Mouse (Mus musculus): ENCODE results near the gene Chmp4b. TPM values are rescaled to one million over a fixed set of nuclear protein-coding genes. Genes with fewer than 3 reads are reported as not detected.

The Chmp4b gene
- polyA plus RNA-seq, 1 experiment, result 123 TPM

- H3K27me3 ChIP-seq (ENCODE audit: control insufficient read depth, insufficient read depth, insufficient read length), result no peaks in the 10 kb centered on the region
- no peak overlapping the region for H3K4me3 ChIP-seq (ENCODE audit: insufficient read depth, poor library complexity, severe bottlenecking)
- no peaks in the 10 kb centered on the region for H3K79me2 ChIP-seq (ENCODE audit: control insufficient read depth, insufficient read depth)
- peaks cover 6% of the 10 kb centered on the region for H3K36me3 ChIP-seq (ENCODE audit: control insufficient read depth, insufficient read depth)
- H3ac ChIP-seq (ENCODE audit: control insufficient read depth, insufficient read length, low read depth), result no peak overlapping the region
- TF ChIP-seq MYOD1 (IDR thresholded peaks at IDR 0.05; ENCODE audit: control insufficient read depth, insufficient read length, low read depth) (no peak), FOSL1 (IDR thresholded peaks at IDR 0.05; ENCODE audit: insufficient read depth, low read length, poor library complexity, severe bottlenecking) (no peak), MAX (IDR thresholded peaks at IDR 0.05) (no peak), MYOG (IDR thresholded peaks at IDR 0.05; ENCODE audit: control insufficient read depth, extremely low read depth, insufficient read length) (no peak), CTCF (IDR thresholded peaks at IDR 0.05; ENCODE audit: control insufficient read depth, insufficient read depth, insufficient read length) (no peak), USF1 (IDR thresholded peaks at IDR 0.05; ENCODE audit: low read depth) (no peak), CEBPB (IDR thresholded peaks at IDR 0.05; ENCODE audit: low read depth) (no peak)
- H3K79me3 ChIP-seq (ENCODE audit: low read depth), result no peaks in the 10 kb centered on the region
Observed at GRCm38 (mm10) chr2:154635826-154636225, 15.7 kb upstream of the Chmp4b start.

GRCm38 (mm10) chr2:154638521-154638920 lies 13.0 kb upstream of the Chmp4b start:
- no peaks in the 10 kb centered on the region for H3K27me3 ChIP-seq (ENCODE audit: control insufficient read depth, insufficient read depth, insufficient read length)
- H3K4me3 ChIP-seq (ENCODE audit: insufficient read depth, poor library complexity, severe bottlenecking), result no peak overlapping the region
- H3K79me3 ChIP-seq (ENCODE audit: low read depth), result no peaks in the 10 kb centered on the region
- TF ChIP-seq CTCF (IDR thresholded peaks at IDR 0.05; ENCODE audit: control insufficient read depth, insufficient read depth, insufficient read length), result no peak
- no peak for TF ChIP-seq MYOD1 (IDR thresholded peaks at IDR 0.05; ENCODE audit: control insufficient read depth, insufficient read length, low read depth)
- no peak for TF ChIP-seq CEBPB (IDR thresholded peaks at IDR 0.05; ENCODE audit: low read depth)
- TF ChIP-seq MAX (IDR thresholded peaks at IDR 0.05), result no peak
- no peak for TF ChIP-seq USF1 (IDR thresholded peaks at IDR 0.05; ENCODE audit: low read depth)
- no peak for TF ChIP-seq MYOG (IDR thresholded peaks at IDR 0.05; ENCODE audit: control insufficient read depth, extremely low read depth, insufficient read length)
- TF ChIP-seq FOSL1 (IDR thresholded peaks at IDR 0.05; ENCODE audit: insufficient read depth, low read length, poor library complexity, severe bottlenecking), result no peak
- no peaks in the 10 kb centered on the region for H3K79me2 ChIP-seq (ENCODE audit: control insufficient read depth, insufficient read depth)
- H3K36me3 ChIP-seq (ENCODE audit: control insufficient read depth, insufficient read depth), result peaks cover 6% of the 10 kb centered on the region
- no peak overlapping the region for H3ac ChIP-seq (ENCODE audit: control insufficient read depth, insufficient read length, low read depth)

GRCm38 (mm10) chr2:154639115-154639514 lies 12.4 kb upstream of the Chmp4b start:
- TF ChIP-seq CEBPB (IDR thresholded peaks at IDR 0.05; ENCODE audit: low read depth) (no peak), FOSL1 (IDR thresholded peaks at IDR 0.05; ENCODE audit: insufficient read depth, low read length, poor library complexity, severe bottlenecking) (no peak), MYOD1 (IDR thresholded peaks at IDR 0.05; ENCODE audit: control insufficient read depth, insufficient read length, low read depth) (no peak), MYOG (IDR thresholded peaks at IDR 0.05; ENCODE audit: control insufficient read depth, extremely low read depth, insufficient read length) (no peak), MAX (IDR thresholded peaks at IDR 0.05) (no peak), USF1 (IDR thresholded peaks at IDR 0.05; ENCODE audit: low read depth) (no peak), CTCF (IDR thresholded peaks at IDR 0.05; ENCODE audit: control insufficient read depth, insufficient read depth, insufficient read length) (no peak)
- no peaks in the 10 kb centered on the region for H3K79me2 ChIP-seq (ENCODE audit: control insufficient read depth, insufficient read depth)
- peaks cover 6% of the 10 kb centered on the region for H3K36me3 ChIP-seq (ENCODE audit: control insufficient read depth, insufficient read depth)
- H3ac ChIP-seq (ENCODE audit: control insufficient read depth, insufficient read length, low read depth), result no peak overlapping the region
- H3K27me3 ChIP-seq (ENCODE audit: control insufficient read depth, insufficient read depth, insufficient read length), result no peaks in the 10 kb centered on the region
- H3K79me3 ChIP-seq (ENCODE audit: low read depth), result no peaks in the 10 kb centered on the region
- no peak overlapping the region for H3K4me3 ChIP-seq (ENCODE audit: insufficient read depth, poor library complexity, severe bottlenecking)

- Histone ChIP-seq H3K36me3 (ENCODE audit: control insufficient read depth, insufficient read depth) (peaks cover 6% of the 10 kb centered on the region), H3ac (ENCODE audit: control insufficient read depth, insufficient read length, low read depth) (no peak overlapping the region), H3K79me2 (ENCODE audit: control insufficient read depth, insufficient read depth) (no peaks in the 10 kb centered on the region), H3K27me3 (ENCODE audit: control insufficient read depth, insufficient read depth, insufficient read length) (no peaks in the 10 kb centered on the region), H3K4me3 (ENCODE audit: insufficient read depth, poor library complexity, severe bottlenecking) (no peak overlapping the region), H3K79me3 (ENCODE audit: low read depth) (no peaks in the 10 kb centered on the region)
- TF ChIP-seq MAX (IDR thresholded peaks at IDR 0.05) (no peak), MYOD1 (IDR thresholded peaks at IDR 0.05; ENCODE audit: control insufficient read depth, insufficient read length, low read depth) (no peak), CTCF (IDR thresholded peaks at IDR 0.05; ENCODE audit: control insufficient read depth, insufficient read depth, insufficient read length) (no peak), FOSL1 (IDR thresholded peaks at IDR 0.05; ENCODE audit: insufficient read depth, low read length, poor library complexity, severe bottlenecking) (no peak), MYOG (IDR thresholded peaks at IDR 0.05; ENCODE audit: control insufficient read depth, extremely low read depth, insufficient read length) (no peak), CEBPB (IDR thresholded peaks at IDR 0.05; ENCODE audit: low read depth) (no peak), USF1 (IDR thresholded peaks at IDR 0.05; ENCODE audit: low read depth) (no peak)
Observed at GRCm38 (mm10) chr2:154641176-154641575, 10.3 kb upstream of the Chmp4b start.

GRCm38 (mm10) chr2:154642005-154642459 lies 9.5 kb upstream of the Chmp4b start:
- Histone ChIP-seq H3K79me3 (ENCODE audit: low read depth) (no peaks in the 10 kb centered on the region), H3K36me3 (ENCODE audit: control insufficient read depth, insufficient read depth) (peaks cover 6% of the 10 kb centered on the region), H3ac (ENCODE audit: control insufficient read depth, insufficient read length, low read depth) (no peak overlapping the region), H3K4me3 (ENCODE audit: insufficient read depth, poor library complexity, severe bottlenecking) (no peak overlapping the region), H3K79me2 (ENCODE audit: control insufficient read depth, insufficient read depth) (no peaks in the 10 kb centered on the region), H3K27me3 (ENCODE audit: control insufficient read depth, insufficient read depth, insufficient read length) (no peaks in the 10 kb centered on the region)
- TF ChIP-seq USF1 (IDR thresholded peaks at IDR 0.05; ENCODE audit: low read depth) (no peak), MYOD1 (IDR thresholded peaks at IDR 0.05; ENCODE audit: control insufficient read depth, insufficient read length, low read depth) (no peak), MAX (IDR thresholded peaks at IDR 0.05) (no peak), CTCF (IDR thresholded peaks at IDR 0.05; ENCODE audit: control insufficient read depth, insufficient read depth, insufficient read length) (no peak), MYOG (IDR thresholded peaks at IDR 0.05; ENCODE audit: control insufficient read depth, extremely low read depth, insufficient read length) (no peak), CEBPB (IDR thresholded peaks at IDR 0.05; ENCODE audit: low read depth) (no peak), FOSL1 (IDR thresholded peaks at IDR 0.05; ENCODE audit: insufficient read depth, low read length, poor library complexity, severe bottlenecking) (no peak)

All from C2C12 (cell line).